In the genomic region with DNA sequence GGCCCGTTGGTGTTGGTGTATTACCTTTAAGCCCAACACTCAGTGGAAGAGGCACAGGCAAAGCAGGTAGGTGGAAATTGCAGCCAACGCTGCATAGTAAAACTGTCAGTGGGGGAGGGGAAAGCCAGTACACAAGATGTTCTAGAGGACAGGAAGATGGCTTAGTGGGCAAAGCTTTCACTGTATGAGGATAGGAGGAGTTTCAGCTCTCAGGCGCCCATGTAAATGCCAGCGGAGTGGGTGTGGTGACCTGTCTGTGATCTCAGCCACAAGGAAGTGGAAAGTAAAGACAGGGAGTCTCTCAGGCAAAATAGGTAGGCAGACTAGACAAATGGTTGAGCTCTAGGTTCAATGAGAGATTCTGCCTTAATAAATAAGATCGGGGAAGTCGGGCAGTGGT, we compare ENCODE assay signal across 33 mouse cellular contexts. TPM values are rescaled to one million over a fixed set of nuclear protein-coding genes. Genes with fewer than 3 reads are reported as not detected.
DNase-seq lines count a peak whose midpoint lies in the region; ATAC-seq lines count a peak whose summit lies in the region.
"Had no signal": no experiment of that assay in that cellular context is flagged by ENCODE, and none has a peak within 500 bp of the region (broad histone marks: within the 10 kb centered on the region; RNA-seq: fewer than 3 reads in every experiment).

No protein-coding gene starts in this region.

- no peaks in the 10 kb centered on the region for H3K36me3 ChIP-seq in liver, embryonic 12.5 days
- H3K36me3 ChIP-seq: forebrain, embryonic 10.5 days; forebrain, embryonic 15.5 days; kidney, embryonic 15.5 days; limb, embryonic 13.5 days; lung, embryonic 15.5 days; midbrain, embryonic 13.5 days had no signal

- peaks cover 25% of the 10 kb centered on the region for H3K4me1 ChIP-seq in liver, embryonic 12.5 days
- H3K4me1 ChIP-seq: forebrain, embryonic 15.5 days; kidney, embryonic 15.5 days; limb, embryonic 13.5 days; lung, embryonic 15.5 days; midbrain, embryonic 13.5 days had no signal

- WGBS in liver, embryonic 12.5 days (ENCODE audit: insufficient replicate concordance): 84% methylated on average over 6 of the region's 6 CpGs

- H3K9me3 ChIP-seq in liver, embryonic 12.5 days (replicated peaks): no peaks in the 10 kb centered on the region
- H3K9me3 ChIP-seq: forebrain, embryonic 10.5 days; forebrain, embryonic 15.5 days; kidney, embryonic 15.5 days; limb, embryonic 13.5 days; lung, embryonic 15.5 days; midbrain, embryonic 13.5 days had no signal

- DNase-seq in liver: peak; percentile 2
- DNase-seq in CD4-positive helper T cell, adult 2 months (ENCODE audit: low read depth, low spot score): peak; percentile 63
- DNase-seq in Muller cell, postnatal 12 days (ENCODE audit: inconsistent ontology term): no peak
- DNase-seq: adrenal gland, postnatal 10 days; cerebellum, adult 11 months; cerebellum, adult 9-10 months; cerebellum, postnatal 36 days; gastrocnemius, adult 2 months; gastrocnemius, postnatal 36 days; heart, adult 18-20 months; heart, postnatal 4 days; kidney, adult 18-20 months; kidney, postnatal 25 days; lung, postnatal 4 days; right cerebral cortex, adult 18-20 months; right cerebral cortex, postnatal 4 days; thymus, postnatal 36 days had no signal

- no peak for ATAC-seq in liver, embryonic 12.5 days
- ATAC-seq in activated CD4-positive, CD25-positive, alpha-beta regulatory T cell, adult 4 months: peak; percentile 77
- ATAC-seq in monocyte, adult 5-6 weeks (replicated peaks; ENCODE audit: insufficient number of reproducible peaks, low FRiP score, low TSS enrichment, poor library complexity, severe bottlenecking): peak; percentile 76
- no peak for ATAC-seq in erythroblast, adult 5-6 weeks (replicated peaks; ENCODE audit: low FRiP score, poor library complexity, severe bottlenecking)
- no peak for ATAC-seq in frontal cortex, adult (ENCODE audit: low TSS enrichment)
- ATAC-seq: forebrain, embryonic 15.5 days; midbrain, embryonic 13.5 days had no signal

- H3K27me3 ChIP-seq in liver, embryonic 12.5 days (replicated peaks): peaks cover 25% of the 10 kb centered on the region
- H3K27me3 ChIP-seq: forebrain, embryonic 15.5 days had no signal

- H3K4me3 ChIP-seq in liver, embryonic 12.5 days: no peak overlapping the region
- H3K4me3 ChIP-seq: forebrain, embryonic 10.5 days; forebrain, embryonic 15.5 days; gastrocnemius, adult 2 months; kidney, embryonic 15.5 days; left cerebral cortex, adult 2 months; limb, embryonic 13.5 days; lung, embryonic 15.5 days; midbrain, embryonic 13.5 days had no signal

- H3K27ac ChIP-seq in liver, embryonic 12.5 days: no peak overlapping the region
- H3K27ac ChIP-seq: forebrain, embryonic 10.5 days; forebrain, embryonic 15.5 days; gastrocnemius, adult 2 months; hindbrain, embryonic 14.5 days; kidney, embryonic 15.5 days; left cerebral cortex, adult 2 months; limb, embryonic 13.5 days; liver, embryonic 14.5 days; lung, embryonic 15.5 days; midbrain, embryonic 13.5 days; stomach, postnatal 0 days had no signal

- H3K9ac ChIP-seq in liver, embryonic 12.5 days: no peak overlapping the region
- H3K9ac ChIP-seq: forebrain, embryonic 15.5 days; hindbrain, embryonic 14.5 days; kidney, embryonic 15.5 days; limb, embryonic 13.5 days; liver, embryonic 14.5 days; lung, embryonic 15.5 days; midbrain, embryonic 13.5 days had no signal

- H3K4me2 ChIP-seq in liver, embryonic 12.5 days: no peak overlapping the region
- H3K4me2 ChIP-seq: forebrain, embryonic 15.5 days; heart, embryonic 11.5 days; hindbrain, embryonic 14.5 days; kidney, embryonic 15.5 days; limb, embryonic 13.5 days; lung, embryonic 15.5 days; midbrain, embryonic 13.5 days had no signal

RNA-seq across cellular contexts. Expression of a gene that starts 7.3 kb away (rescaled TPM):
- 166 and 170 TPM in 2 replicates for polyA plus RNA-seq in liver, embryonic 12.5 days (2016; fragmentation: Nextera tagmentation; extraction: Ambion mirVana)
- 1 to 10 TPM; 3.8 to 4.0 TPM for polyA plus RNA-seq in activated CD4-positive, CD25-positive, alpha-beta regulatory T cell, adult 4 months (2017; shearing (Covaris generic))
- 74.0 to 101 TPM (median 95.1 TPM) in 3 replicates for total RNA-seq in monocyte, adult 5-6 weeks (2017)
- 5.2 and 11.7 TPM in 2 replicates for total RNA-seq in erythroblast, adult 5-6 weeks (2015; ENCODE audit: low replicate concordance)
- 5.6 and 7.1 TPM in 2 replicates for total RNA-seq in erythroblast, adult 5-6 weeks (2017; ENCODE audit: low replicate concordance)

RNA-seq across cellular contexts. Expression of a gene that starts 8.3 kb away (rescaled TPM):
- 2.9 and 3.2 TPM in 2 replicates for polyA plus RNA-seq in liver, embryonic 12.5 days (2016; fragmentation: Nextera tagmentation; extraction: Ambion mirVana)
- polyA plus RNA-seq in activated CD4-positive, CD25-positive, alpha-beta regulatory T cell, adult 4 months (2017; shearing (Covaris generic)): under 1 TPM; 0.41 to 0.46 TPM
- total RNA-seq in monocyte, adult 5-6 weeks (2017): 0.39 to 0.57 TPM in 2 of 3 replicates, not detected in the other
- total RNA-seq in erythroblast, adult 5-6 weeks (2015; ENCODE audit: low replicate concordance): 2.3 and 5.2 TPM in 2 replicates
- total RNA-seq in erythroblast, adult 5-6 weeks (2017; ENCODE audit: low replicate concordance): 4.4 and 6.0 TPM in 2 replicates

RNA-seq across cellular contexts. Expression of a gene that starts 50.2 kb away (rescaled TPM):
- 58.4 and 61.1 TPM in 2 replicates for polyA plus RNA-seq in liver, embryonic 12.5 days (2016; fragmentation: Nextera tagmentation; extraction: Ambion mirVana)
- 10 to 100 TPM; 57.0 to 62.6 TPM for polyA plus RNA-seq in activated CD4-positive, CD25-positive, alpha-beta regulatory T cell, adult 4 months (2017; shearing (Covaris generic))
- 139 to 159 TPM (median 146 TPM) in 3 replicates for total RNA-seq in monocyte, adult 5-6 weeks (2017)
- total RNA-seq in erythroblast, adult 5-6 weeks (2015; ENCODE audit: low replicate concordance): 70.3 and 83.2 TPM in 2 replicates
- total RNA-seq in erythroblast, adult 5-6 weeks (2017; ENCODE audit: low replicate concordance): 121 and 148 TPM in 2 replicates

Comparison
In these comparisons a context has a peak if more than half of its experiments do, and no peak if none do; other contexts are left out.
1. ATAC-seq: peak in activated CD4-positive, CD25-positive, alpha-beta regulatory T cell, adult 4 months (single experiment) and monocyte, adult 5-6 weeks (single experiment); none in liver, embryonic 12.5 days (single experiment), erythroblast, adult 5-6 weeks (single experiment) and frontal cortex, adult (single experiment).